Mouse (Mus musculus): Measurements from ENCODE around the gene Limch1. TPM values are rescaled to one million over a fixed set of nuclear protein-coding genes. Genes with fewer than 3 reads are reported as not detected.

Limch1 gene
- polyA plus RNA-seq, 1 experiment from 2014 or later = 368 TPM

- no peaks in the 10 kb centered on the region for H3K9me3 ChIP-seq (ENCODE audit: low read length)
- no peaks in the 10 kb centered on the region for H3K27me3 ChIP-seq (replicated peaks; ENCODE audit: insufficient read depth, low read length)
- no peak overlapping the region for H3K4me3 ChIP-seq (ENCODE audit: low read depth, low read length)
- no peaks in the 10 kb centered on the region for H3K36me3 ChIP-seq (ENCODE audit: insufficient read depth, low read length)
- H3K4me2 ChIP-seq (replicated peaks; ENCODE audit: low read depth, low read length) = no peak overlapping the region
- no peak overlapping the region for H3K27ac ChIP-seq (ENCODE audit: low read length)
- ATAC-seq (no peak), DNase-seq (ENCODE audit: low spot score) (no peak)
- peaks cover 7% of the 10 kb centered on the region; the same call in 1 of the 2 replicates for H3K4me1 ChIP-seq (ENCODE audit: insufficient read depth, low read depth, low read length)
- H3K9ac ChIP-seq (replicated peaks; ENCODE audit: low read depth) = no peak overlapping the region
- WGBS = 48% methylated on average over 5 of the region's 5 CpGs
- TF ChIP-seq CTCF (IDR thresholded peaks at IDR 0.05) = no peak
- TF ChIP-seq EP300 (IDR thresholded peaks at IDR 0.05) = no peak
Observed at GRCm38 (mm10) chr5:66865229-66865628, 119.6 kb downstream of the Limch1 start.

- no peak for DNase-seq (ENCODE audit: low spot score)
- TF ChIP-seq CTCF (IDR thresholded peaks at IDR 0.05) (no peak), EP300 (IDR thresholded peaks at IDR 0.05) (no peak)
- Histone ChIP-seq H3K27ac (ENCODE audit: low read length) (no peak overlapping the region), H3K27me3 (replicated peaks; ENCODE audit: insufficient read depth, low read length) (no peaks in the 10 kb centered on the region), H3K9me3 (ENCODE audit: low read length) (no peaks in the 10 kb centered on the region), H3K36me3 (ENCODE audit: insufficient read depth, low read length) (no peaks in the 10 kb centered on the region), H3K4me3 (ENCODE audit: low read depth, low read length) (no peak overlapping the region), H3K9ac (replicated peaks; ENCODE audit: low read depth) (no peak overlapping the region), H3K4me1 (ENCODE audit: insufficient read depth, low read depth, low read length) (peaks cover 7% of the 10 kb centered on the region; the same call in 1 of the 2 replicates), H3K4me2 (replicated peaks; ENCODE audit: low read depth, low read length) (no peak overlapping the region)
- 46% methylated on average over 8 of the region's 8 CpGs for WGBS
- no peak for ATAC-seq
Observed at GRCm38 (mm10) chr5:66866019-66866418, 120.4 kb downstream of the Limch1 start.

- ATAC-seq (no peak), DNase-seq (ENCODE audit: low spot score) (no peak)
- WGBS = 98% methylated on average over 4 of the region's 4 CpGs
- H3K4me1 ChIP-seq (ENCODE audit: insufficient read depth, low read depth, low read length) = no peaks in the 10 kb centered on the region
- TF ChIP-seq CTCF (IDR thresholded peaks at IDR 0.05) (no peak), EP300 (IDR thresholded peaks at IDR 0.05) (no peak)
- no peak overlapping the region for H3K4me2 ChIP-seq (replicated peaks; ENCODE audit: low read depth, low read length)
- no peaks in the 10 kb centered on the region for H3K36me3 ChIP-seq (ENCODE audit: insufficient read depth, low read length)
- no peaks in the 10 kb centered on the region for H3K27me3 ChIP-seq (replicated peaks; ENCODE audit: insufficient read depth, low read length)
- H3K9ac ChIP-seq (replicated peaks; ENCODE audit: low read depth) = no peak overlapping the region
- H3K9me3 ChIP-seq (ENCODE audit: low read length) = no peaks in the 10 kb centered on the region
- no peak overlapping the region for H3K4me3 ChIP-seq (ENCODE audit: low read depth, low read length)
- H3K27ac ChIP-seq (ENCODE audit: low read length) = no peak overlapping the region
Observed at GRCm38 (mm10) chr5:66869545-66869944, 123.9 kb downstream of the Limch1 start.

GRCm38 (mm10) chr5:66871521-66872050 is 126.0 kb downstream of the Limch1 start:
- WGBS = 81% methylated on average over 11 of the region's 11 CpGs

GRCm38 (mm10) chr5:66872053-66872452 is 126.4 kb downstream of the Limch1 start:
- Histone ChIP-seq H3K4me3 (ENCODE audit: low read depth, low read length) (no peak overlapping the region), H3K4me2 (replicated peaks; ENCODE audit: low read depth, low read length) (no peak overlapping the region), H3K36me3 (ENCODE audit: insufficient read depth, low read length) (no peaks in the 10 kb centered on the region), H3K27me3 (replicated peaks; ENCODE audit: insufficient read depth, low read length) (no peaks in the 10 kb centered on the region), H3K27ac (ENCODE audit: low read length) (no peak overlapping the region), H3K9ac (replicated peaks; ENCODE audit: low read depth) (no peak overlapping the region), H3K9me3 (ENCODE audit: low read length) (no peaks in the 10 kb centered on the region), H3K4me1 (ENCODE audit: insufficient read depth, low read depth, low read length) (no peaks in the 10 kb centered on the region)
- WGBS = 81% methylated on average over 4 of the region's 4 CpGs
- TF ChIP-seq EP300 (IDR thresholded peaks at IDR 0.05) (no peak), CTCF (IDR thresholded peaks at IDR 0.05) (no peak)
- DNase-seq (ENCODE audit: low spot score) = no peak
- no peak for ATAC-seq

More at GRCm38 (mm10) chr5:66871521-66872050, 126.0 kb downstream of the Limch1 start:
- ATAC-seq (no peak), DNase-seq (ENCODE audit: low spot score) (no peak)
- H3K4me3 ChIP-seq (ENCODE audit: low read depth, low read length) = no peak overlapping the region
- H3K9me3 ChIP-seq (ENCODE audit: low read length) = no peaks in the 10 kb centered on the region
- no peaks in the 10 kb centered on the region for H3K27me3 ChIP-seq (replicated peaks; ENCODE audit: insufficient read depth, low read length)
- TF ChIP-seq CTCF (IDR thresholded peaks at IDR 0.05) (no peak), EP300 (IDR thresholded peaks at IDR 0.05) (no peak)
- no peaks in the 10 kb centered on the region for H3K36me3 ChIP-seq (ENCODE audit: insufficient read depth, low read length)
- H3K4me1 ChIP-seq (ENCODE audit: insufficient read depth, low read depth, low read length) = no peaks in the 10 kb centered on the region
- H3K27ac ChIP-seq (ENCODE audit: low read length) = no peak overlapping the region
- no peak overlapping the region for H3K9ac ChIP-seq (replicated peaks; ENCODE audit: low read depth)
- no peak overlapping the region for H3K4me2 ChIP-seq (replicated peaks; ENCODE audit: low read depth, low read length)

- no peaks in the 10 kb centered on the region for H3K27me3 ChIP-seq (replicated peaks; ENCODE audit: insufficient read depth, low read length)
Observed at GRCm38 (mm10) chr5:66872681-66873080, 127.1 kb downstream of the Limch1 start.

More at GRCm38 (mm10) chr5:66872681-66873080, 127.1 kb downstream of the Limch1 start:
- ATAC-seq = no peak
- 96% methylated on average over 6 of the region's 6 CpGs for WGBS
- Histone ChIP-seq H3K4me2 (replicated peaks; ENCODE audit: low read depth, low read length) (no peak overlapping the region), H3K4me3 (ENCODE audit: low read depth, low read length) (no peak overlapping the region), H3K9me3 (ENCODE audit: low read length) (no peaks in the 10 kb centered on the region), H3K27ac (ENCODE audit: low read length) (no peak overlapping the region), H3K4me1 (ENCODE audit: insufficient read depth, low read depth, low read length) (no peaks in the 10 kb centered on the region), H3K36me3 (ENCODE audit: insufficient read depth, low read length) (no peaks in the 10 kb centered on the region), H3K9ac (replicated peaks; ENCODE audit: low read depth) (no peak overlapping the region)
- no peak for TF ChIP-seq CTCF (IDR thresholded peaks at IDR 0.05)
- no peak for TF ChIP-seq EP300 (IDR thresholded peaks at IDR 0.05)
- no peak for DNase-seq (ENCODE audit: low spot score)
